Mouse (Mus musculus): ENCODE data around the gene Psmc5.

DNA sequence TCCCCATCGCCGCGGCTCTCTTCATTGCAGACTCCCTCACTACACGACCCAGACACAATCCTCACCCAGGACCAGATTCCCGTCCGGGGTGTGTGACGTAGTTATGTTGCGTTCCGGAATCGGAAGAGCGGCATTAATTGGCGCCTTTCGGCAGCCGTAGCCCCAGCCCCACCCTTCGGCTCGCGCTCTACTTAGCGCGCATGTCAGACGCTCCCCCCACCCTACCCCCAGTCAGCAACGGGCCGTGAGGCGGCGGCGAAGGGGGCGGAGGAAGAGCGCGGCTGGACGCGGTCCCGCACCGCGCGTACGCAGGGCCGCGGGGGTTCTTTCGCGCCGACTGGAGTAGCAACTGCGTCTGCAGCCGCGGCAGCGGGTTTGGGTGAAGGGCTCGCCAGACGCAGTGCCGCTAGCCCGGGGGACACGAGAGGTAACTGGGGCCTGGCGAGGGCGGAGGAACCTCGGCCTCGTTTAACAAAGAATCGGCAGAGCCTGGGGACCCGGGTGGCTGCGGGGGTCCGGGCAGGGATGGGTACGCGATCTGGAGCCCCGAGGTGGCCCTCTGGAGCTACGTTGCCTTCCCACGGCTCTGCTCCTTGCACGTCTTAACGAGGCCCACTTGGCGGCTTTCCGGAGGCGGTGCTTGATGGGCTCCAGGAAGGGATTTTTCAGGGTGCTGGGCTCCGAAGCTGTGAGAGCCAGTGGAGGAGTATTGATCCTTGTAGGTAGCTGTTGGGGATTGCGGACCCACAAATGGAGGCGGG, 39.0 kb upstream of the Psmc5 start, which contains the start of gene Ddx42:
- TF ChIP-seq ZNF384 (IDR thresholded peaks at IDR 0.05; ENCODE audit: low read depth, low read length) (no peak), CHD2 (IDR thresholded peaks at IDR 0.05; ENCODE audit: low read depth, low read length) (no peak), MAFK (IDR thresholded peaks at IDR 0.05; ENCODE audit: insufficient read depth, low read depth, low read length) (no peak), HCFC1 (IDR thresholded peaks at IDR 0.05; ENCODE audit: borderline replicate concordance, insufficient read depth, low read length) (no peak; the same call in 1 of the 2 replicates)

Measured in ES-E14 (cell line).